Mouse (Mus musculus): ENCODE measurements around the gene Tpx2. TPM values are rescaled to one million over a fixed set of nuclear protein-coding genes. Genes with fewer than 3 reads are reported as not detected.

Gene Tpx2
- total RNA-seq, 1 experiment, result 77.8 TPM

DNA sequence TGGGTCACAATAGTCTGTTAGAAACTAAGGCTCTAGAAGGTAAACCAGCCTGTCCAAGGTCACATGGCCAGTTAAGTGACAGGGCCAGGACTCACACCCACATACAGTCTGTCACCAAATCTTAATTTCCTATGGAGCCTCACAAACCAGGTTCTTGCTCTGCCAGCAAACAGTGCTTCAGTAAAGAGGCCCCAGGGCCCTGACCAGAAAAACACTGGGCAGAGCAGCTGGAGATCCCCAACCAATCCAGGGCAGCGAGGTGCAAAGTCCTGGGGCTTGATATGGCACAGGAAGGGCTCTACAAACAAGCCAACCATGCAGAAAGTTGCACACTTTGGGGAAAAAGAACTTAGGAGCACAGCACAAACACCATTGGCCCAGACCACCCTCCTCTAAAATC is 19.2 kb upstream of the Tpx2 start:
- TF ChIP-seq ZNF384 (IDR thresholded peaks at IDR 0.05; ENCODE audit: low read depth, low read length) (no peak), HCFC1 (IDR thresholded peaks at IDR 0.05; ENCODE audit: borderline replicate concordance, insufficient read depth, low read length) (no peak), MAFK (IDR thresholded peaks at IDR 0.05; ENCODE audit: insufficient read depth, low read depth, low read length) (no peak), CHD2 (IDR thresholded peaks at IDR 0.05; ENCODE audit: low read depth, low read length) (no peak), ZC3H11A (IDR thresholded peaks at IDR 0.05; ENCODE audit: borderline replicate concordance, low read depth, low read length) (no peak)
- in situ Hi-C loops (cut with MboI; ENCODE audit: low sequenced_read_pairs in 2 of 2, unreplicated experiment in 2 of 2), result no loop called here

GRCm38 (mm10) chr2:152829367-152829881 is 18.3 kb upstream of the Tpx2 start:
- no peak overlapping the region for H3K27ac ChIP-seq (ENCODE audit: insufficient read depth, low read depth, low read length, poor library complexity, severe bottlenecking)
- TF ChIP-seq ZC3H11A (IDR thresholded peaks at IDR 0.05; ENCODE audit: borderline replicate concordance, low read depth, low read length) (no peak), MAFK (IDR thresholded peaks at IDR 0.05; ENCODE audit: insufficient read depth, low read depth, low read length) (no peak), ZNF384 (IDR thresholded peaks at IDR 0.05; ENCODE audit: low read depth, low read length) (no peak), HCFC1 (IDR thresholded peaks at IDR 0.05; ENCODE audit: borderline replicate concordance, insufficient read depth, low read length) (no peak), CHD2 (IDR thresholded peaks at IDR 0.05; ENCODE audit: low read depth, low read length) (no peak)
- peak overlapping the region; percentile 87 for H3K9ac ChIP-seq (ENCODE audit: insufficient read depth, low read depth, low read length, poor library complexity, severe bottlenecking)
- peaks cover 4 to 19% of the 10 kb centered on the region in 2 experiments for H3K4me1 ChIP-seq (ENCODE audit: control insufficient read depth in 2 of 2, insufficient read depth in 2 of 2, low read length in 2 of 2, poor library complexity in 1 of 2)
- in situ Hi-C loops (cut with MboI; ENCODE audit: low sequenced_read_pairs in 2 of 2, unreplicated experiment in 2 of 2), result no loop called here
- H3K9me3 ChIP-seq (ENCODE audit: control insufficient read depth, insufficient read depth, low read depth, low read length), result no peaks in the 10 kb centered on the region
- no peak for DNase-seq (ENCODE audit: low read depth, low spot score)
- peak overlapping the region; percentile 78 to 88 for H3K4me3 ChIP-seq (ENCODE audit: insufficient read depth in 1 of 2, low read depth in 1 of 2, low read length in 2 of 2, poor library complexity in 1 of 2, severe bottlenecking in 1 of 2)
- no peaks in the 10 kb centered on the region for H3K36me3 ChIP-seq (ENCODE audit: control insufficient read depth, insufficient read depth, low read length, poor library complexity, severe bottlenecking)

More for the DNA sequence above, 19.2 kb upstream of the Tpx2 start:
- H3K9ac ChIP-seq (ENCODE audit: insufficient read depth, low read depth, low read length, poor library complexity, severe bottlenecking), result peak overlapping the region; percentile 33; the same call in 1 of the 2 replicates
- no peak for DNase-seq (ENCODE audit: low read depth, low spot score)
- H3K9me3 ChIP-seq (ENCODE audit: control insufficient read depth, insufficient read depth, low read depth, low read length), result no peaks in the 10 kb centered on the region
- H3K4me1 ChIP-seq (ENCODE audit: control insufficient read depth in 2 of 2, insufficient read depth in 2 of 2, low read length in 2 of 2, poor library complexity in 1 of 2), result peaks cover 4 to 21% of the 10 kb centered on the region in 2 experiments
- no peaks in the 10 kb centered on the region for H3K36me3 ChIP-seq (ENCODE audit: control insufficient read depth, insufficient read depth, low read length, poor library complexity, severe bottlenecking)
- peak overlapping the region in 1 of 2 experiments; percentile 88; a peak in 2 of 4 replicates for H3K4me3 ChIP-seq (ENCODE audit: insufficient read depth in 1 of 2, low read depth in 1 of 2, low read length in 2 of 2, poor library complexity in 1 of 2, severe bottlenecking in 1 of 2)
- peak overlapping the region; percentile 41; the same call in 1 of the 2 replicates for H3K27ac ChIP-seq (ENCODE audit: insufficient read depth, low read depth, low read length, poor library complexity, severe bottlenecking)

DNA sequence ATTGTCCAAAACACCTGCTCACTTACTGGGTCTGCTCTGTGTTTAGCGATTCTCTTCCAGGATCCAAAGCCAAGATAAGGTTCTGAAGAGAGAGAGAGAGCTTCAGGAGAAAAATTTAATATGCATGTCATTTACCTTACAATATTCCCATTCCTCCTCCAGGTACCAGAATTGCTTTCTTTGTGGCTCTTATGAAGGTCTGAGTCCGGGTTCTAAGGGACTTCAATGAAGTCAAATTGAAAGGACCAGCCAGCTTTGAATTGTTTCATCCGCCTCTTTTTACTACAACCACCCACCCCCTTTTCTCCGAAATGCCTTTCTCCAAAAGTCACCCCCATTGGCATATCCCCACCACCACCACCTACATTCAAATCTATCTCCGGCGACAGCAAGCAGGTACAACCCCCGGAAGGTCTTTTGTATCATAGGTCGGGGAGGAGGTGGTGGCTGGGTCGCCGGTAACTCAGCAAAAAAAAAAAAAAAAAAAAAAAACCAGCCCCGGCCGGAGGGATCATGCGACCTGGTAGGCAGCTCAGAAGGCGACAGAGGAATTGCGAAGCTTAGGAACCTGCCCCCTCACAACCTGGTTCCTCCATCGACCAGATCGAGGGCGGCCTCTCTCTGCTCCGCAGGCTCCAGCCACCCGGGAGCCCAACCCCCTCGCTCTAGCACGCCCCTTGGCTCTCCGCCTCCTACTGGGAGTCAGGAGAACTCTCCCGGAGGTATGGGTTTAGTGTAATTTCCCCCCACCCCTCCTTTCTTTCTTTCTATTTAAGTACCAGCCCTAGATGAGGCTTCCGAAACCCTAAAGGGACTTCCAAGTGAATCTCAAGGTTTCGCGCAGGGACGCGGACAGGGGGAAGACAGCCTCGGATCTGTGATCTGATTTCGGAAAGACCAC is 17.5 kb upstream of the Tpx2 start:
- Histone ChIP-seq H3K27ac (ENCODE audit: insufficient read depth, low read depth, low read length, poor library complexity, severe bottlenecking) (peak overlapping the region; percentile 93), H3K36me3 (ENCODE audit: control insufficient read depth, insufficient read depth, low read length, poor library complexity, severe bottlenecking) (no peaks in the 10 kb centered on the region), H3K4me3 (ENCODE audit: insufficient read depth in 1 of 2, low read depth in 1 of 2, low read length in 2 of 2, poor library complexity in 1 of 2, severe bottlenecking in 1 of 2) (peak overlapping the region; percentile 78 to 88), H3K9ac (ENCODE audit: insufficient read depth, low read depth, low read length, poor library complexity, severe bottlenecking) (peak overlapping the region; percentile 87), H3K9me3 (ENCODE audit: control insufficient read depth, insufficient read depth, low read depth, low read length) (no peaks in the 10 kb centered on the region), H3K4me1 (ENCODE audit: control insufficient read depth in 2 of 2, insufficient read depth in 2 of 2, low read length in 2 of 2, poor library complexity in 1 of 2) (peaks cover 4 to 18% of the 10 kb centered on the region in 2 experiments)
- in situ Hi-C loops (cut with MboI; ENCODE audit: low sequenced_read_pairs in 2 of 2, unreplicated experiment in 2 of 2), result loop anchor here (5.0 to 10.0 kb wide), 2 partner anchors 143 to 145 kb away; partner anchors contain the start of gene Mcts2 (in 2 of the 2)
- TF ChIP-seq ZC3H11A (IDR thresholded peaks at IDR 0.05; ENCODE audit: borderline replicate concordance, low read depth, low read length) (no peak), MAFK (IDR thresholded peaks at IDR 0.05; ENCODE audit: insufficient read depth, low read depth, low read length) (0 out of 2 replicates have a peak, but pooled peaks have one; percentile 14), ZNF384 (IDR thresholded peaks at IDR 0.05; ENCODE audit: low read depth, low read length) (peak; percentile 90)
- DNase-seq (ENCODE audit: low read depth, low spot score), result peak; percentile 87

DNA sequence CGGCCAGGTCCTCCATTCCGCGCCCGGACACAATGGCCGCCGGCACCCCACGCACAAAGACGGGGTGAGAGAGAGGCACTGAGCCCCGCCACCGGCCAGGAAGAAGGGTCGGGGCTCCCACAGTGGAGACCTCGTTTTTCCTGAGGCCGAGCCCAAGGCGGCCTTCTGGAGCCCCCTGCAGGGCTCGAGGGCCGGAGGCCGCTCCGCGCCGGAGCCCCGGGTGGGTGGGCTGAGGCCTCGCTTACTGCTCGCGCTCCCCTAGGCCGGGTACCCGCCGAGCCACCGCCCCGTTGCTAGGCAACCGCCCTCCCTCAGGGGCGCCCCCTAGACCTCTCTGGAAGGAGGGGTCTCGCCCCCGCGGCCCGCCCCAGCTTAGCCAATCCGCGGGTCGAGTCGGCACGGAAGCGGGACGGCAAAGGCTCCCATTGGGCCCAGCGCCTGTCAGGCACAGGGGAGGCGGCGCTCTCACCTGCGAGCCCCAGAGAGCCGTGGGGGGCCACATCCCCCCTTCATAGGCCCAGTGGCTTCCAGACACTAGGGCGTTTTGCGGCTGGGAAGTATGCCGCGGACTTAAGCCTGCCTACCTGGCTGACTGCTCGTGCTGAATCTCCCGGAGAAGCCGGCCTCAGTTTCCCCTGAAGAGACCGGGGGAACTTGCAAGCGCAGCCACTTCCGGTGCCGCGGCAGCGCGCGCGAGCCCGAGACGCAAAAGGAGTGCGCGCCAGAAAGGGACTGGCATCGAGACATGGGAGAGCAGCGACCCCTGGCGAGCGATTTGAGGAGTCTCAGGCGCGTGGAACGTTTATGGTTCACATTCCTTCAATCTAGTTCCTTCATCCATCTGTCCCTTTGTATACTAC is 16.5 kb upstream of the Tpx2 start, which contains the start of gene Bcl2l1:
TSS of gene Bcl2l1 (minus strand) at position 710 of the 860 bp plus-strand sequence.
- peak within 1 kb of the TSS; percentile 87 for H3K9ac ChIP-seq (ENCODE audit: insufficient read depth, low read depth, low read length, poor library complexity, severe bottlenecking)
- no peaks in the 10 kb centered on the region for H3K36me3 ChIP-seq (ENCODE audit: control insufficient read depth, insufficient read depth, low read length, poor library complexity, severe bottlenecking)
- TF ChIP-seq MAFK (IDR thresholded peaks at IDR 0.05; ENCODE audit: insufficient read depth, low read depth, low read length) (no peak), ZNF384 (IDR thresholded peaks at IDR 0.05; ENCODE audit: low read depth, low read length) (0 out of 2 replicates have a peak, but pooled peaks have one; percentile 46), CHD2 (IDR thresholded peaks at IDR 0.05; ENCODE audit: low read depth, low read length) (peak; percentile 79), ZC3H11A (IDR thresholded peaks at IDR 0.05; ENCODE audit: borderline replicate concordance, low read depth, low read length) (peak; percentile 99), HCFC1 (IDR thresholded peaks at IDR 0.05; ENCODE audit: borderline replicate concordance, insufficient read depth, low read length) (peak; percentile 77; the same call in 1 of the 2 replicates)
- H3K4me3 ChIP-seq (ENCODE audit: insufficient read depth in 1 of 2, low read depth in 1 of 2, low read length in 2 of 2, poor library complexity in 1 of 2, severe bottlenecking in 1 of 2), result peak within 1 kb of the TSS; percentile 78 to 88
- in situ Hi-C loops (cut with MboI; ENCODE audit: low sequenced_read_pairs in 2 of 2, unreplicated experiment in 2 of 2), result loop anchor here (5.0 to 10.0 kb wide), 2 partner anchors 144 to 146 kb away; partner anchors contain the start of gene Mcts2 (in 2 of the 2)
- no peaks in the 10 kb centered on the region for H3K9me3 ChIP-seq (ENCODE audit: control insufficient read depth, insufficient read depth, low read depth, low read length)
- peak within 1 kb of the TSS; percentile 93 for H3K27ac ChIP-seq (ENCODE audit: insufficient read depth, low read depth, low read length, poor library complexity, severe bottlenecking)
- DNase-seq (ENCODE audit: low read depth, low spot score), result peak; percentile 95
- H3K4me1 ChIP-seq (ENCODE audit: control insufficient read depth in 2 of 2, insufficient read depth in 2 of 2, low read length in 2 of 2, poor library complexity in 1 of 2), result peaks cover 4 to 16% of the 10 kb centered on the region in 2 experiments
